Mouse (Mus musculus) C2C12 (cell line): ENCODE measurements at regions not wholly inside any gene's neighbourhood (a gene's known extent, or its start where the extent isn't known, plus 50 kb on each side); places are given as distances from the start of the nearest gene placed in this dataset.

Experiments used
- CEBPB ChIP-seq: IDR thresholded peaks from one replicate; pipeline ENCODE4 v1.6.1; 2011; ENCODE audit warnings: low read depth, mild to moderate bottlenecking, control low read depth, moderate library complexity
- CTCF ChIP-seq: IDR thresholded peaks from one replicate; pipeline ENCODE4 v1.5.1; 2011; ENCODE audit not compliant: control insufficient read depth, insufficient read depth, insufficient read length
- MAX ChIP-seq: IDR thresholded peaks from one replicate; pipeline ENCODE4 v1.6.1; 2011; ENCODE audit warnings: mild to moderate bottlenecking, control low read depth
- MYOD1 ChIP-seq: IDR thresholded peaks from one replicate; pipeline ENCODE4 v1.6.1; 2011; ENCODE audit warnings: low read depth; ENCODE audit not compliant: control insufficient read depth, insufficient read length
- USF1 ChIP-seq: IDR thresholded peaks from one replicate; pipeline ENCODE4 v1.6.1; 2011; ENCODE audit warnings: low read depth, mild to moderate bottlenecking, control low read depth, moderate library complexity

GRCm38 (mm10) chr16:29938700-29939099 is 125.5 kb upstream of the Hes1 start:
- no peak for TF ChIP-seq CTCF
- no peak for TF ChIP-seq USF1
- no peak for TF ChIP-seq MYOD1
- TF ChIP-seq MAX: no peak
- no peak for TF ChIP-seq CEBPB
